Mouse (Mus musculus) small intestine, adult 2 months (tissue): ENCODE results near the gene Msl2. TPM values are rescaled to one million over a fixed set of nuclear protein-coding genes. Genes with fewer than 3 reads are reported as not detected.

ENCODE experiments used
- H3K27ac ChIP-seq: fragments of 200-500 bp; 2 replicates; pipeline ENCODE4 v1.5.1; 2012; ENCODE audit warnings: low read depth, low read length, control low read depth, inconsistent platforms; ENCODE audit not compliant: insufficient read depth
- H3K27me3 ChIP-seq: fragments of 200-500 bp; 2 replicates; pipeline ENCODE4 v1.6.1; 2012; ENCODE audit warnings: mild to moderate bottlenecking, moderate library complexity, low read length, inconsistent platforms; ENCODE audit not compliant: control insufficient read depth, insufficient read depth
- H3K36me3 ChIP-seq: fragments of 200-500 bp; 2 replicates; pipeline ENCODE4 v1.6.1; 2012; ENCODE audit warnings: mild to moderate bottlenecking, low read length, control low read depth, inconsistent platforms; ENCODE audit not compliant: control insufficient read depth, insufficient read depth
- H3K4me1 ChIP-seq: fragments of 200-500 bp; 2 replicates; pipeline ENCODE4 v1.6.1; 2012; ENCODE audit warnings: low read length, inconsistent platforms, mixed read lengths; ENCODE audit not compliant: control insufficient read depth, insufficient read depth, insufficient read length
- H3K4me3 ChIP-seq: fragments of 200-500 bp; 2 replicates; pipeline ENCODE4 v1.5.1; 2012; ENCODE audit warnings: low read depth, mild to moderate bottlenecking, control low read depth, inconsistent platforms, low read length, moderate library complexity
- CTCF ChIP-seq: fragments of 200-500 bp; IDR thresholded peaks from 2 replicates; pipeline ENCODE4 v1.5.1; 2012; ENCODE audit warnings: low read depth, mild to moderate bottlenecking, control low read depth, inconsistent platforms, low read length, moderate library complexity, mixed read lengths; ENCODE audit not compliant: insufficient replicate concordance, insufficient read length; ENCODE audit errors: extremely low read depth
- POLR2A ChIP-seq: fragments of 200-500 bp; IDR thresholded peaks from 2 replicates; pipeline ENCODE4 v1.6.1; 2012; ENCODE audit warnings: low read depth, mild to moderate bottlenecking, control low read depth, inconsistent platforms, low read length, moderate library complexity
- WGBS: fragments of 180-500 bp; shearing (Covaris S2); methylation state at CpG from one replicate; pipeline ENCODE4 v1.1.7; 2018; 5-methylcytosine and 5-hydroxymethylcytosine counted together
- polyA plus RNA-seq: library from polyadenylated mRNA; depleted of rRNA; stranded (reverse); fragments of >200 nt; gene quantifications from 2 replicates; pipeline ENCODE4 v1.2.3, GENCODE M21; 2012

Msl2 gene
- polyA plus RNA-seq, 1 experiment, result 24.4 TPM

DNA sequence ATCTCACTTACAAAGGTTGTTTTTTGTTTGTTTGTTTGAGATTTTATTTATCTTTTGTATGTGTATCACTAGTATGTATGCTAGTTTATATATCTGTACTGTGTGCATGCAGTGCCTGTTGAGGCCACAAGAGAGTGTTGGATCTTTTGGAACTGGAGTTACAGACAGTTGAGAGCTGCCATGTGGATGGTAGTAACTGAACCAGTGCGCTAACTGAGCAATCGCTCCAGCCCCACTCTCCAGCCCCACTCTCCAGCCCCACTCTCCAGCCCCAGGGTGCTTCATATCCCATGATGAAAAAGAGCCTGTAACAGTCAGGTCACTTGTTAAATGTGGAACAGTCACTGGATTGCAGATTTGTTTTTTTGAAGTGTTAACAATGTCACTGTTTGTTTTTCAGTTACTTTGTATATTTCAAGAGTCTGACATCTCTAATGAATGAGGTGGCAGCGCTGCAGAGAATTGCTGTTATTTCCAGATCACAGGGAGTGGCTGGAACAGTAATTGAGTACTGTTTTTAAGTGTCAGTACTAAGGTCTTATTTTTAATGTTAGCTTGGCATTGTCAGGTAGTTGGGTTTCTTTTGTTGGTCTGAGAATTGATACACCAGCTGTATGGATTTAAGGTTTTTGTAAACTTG is 6.3 kb downstream of the Msl2 start:
- Histone ChIP-seq H3K27me3 (no peaks in the 10 kb centered on the region), H3K4me1 (peaks cover 17% of the 10 kb centered on the region; the same call in 1 of the 2 replicates), H3K27ac (no peak overlapping the region), H3K4me3 (no peak overlapping the region), H3K36me3 (no peaks in the 10 kb centered on the region; the same call in 1 of the 2 replicates)
- TF ChIP-seq POLR2A (no peak), CTCF (0 out of 2 replicates have a peak, but pooled peaks have one; percentile 12)
- WGBS, result 26% methylated on average over 3 of the region's 3 CpGs

DNA sequence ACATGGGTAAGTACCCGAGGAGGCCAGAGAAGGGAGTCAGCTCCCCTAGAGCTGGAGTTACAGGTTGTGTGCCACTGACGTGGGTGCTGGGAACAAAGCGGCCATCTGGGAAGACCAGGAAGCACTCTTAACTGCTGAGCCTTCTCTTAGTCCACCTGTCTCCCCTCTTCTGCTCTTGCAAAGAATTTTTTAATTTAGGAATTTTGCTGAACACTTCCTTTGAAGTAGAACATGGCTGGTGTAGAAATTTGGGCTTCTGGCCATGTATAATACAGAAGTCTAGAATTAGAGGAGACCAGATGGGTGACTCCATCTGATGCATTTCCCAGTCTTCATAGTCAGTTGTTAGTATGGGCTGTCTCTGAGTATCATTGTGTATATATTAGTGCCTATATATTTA is 9.8 kb downstream of the Msl2 start:
- Histone ChIP-seq H3K27me3 (no peaks in the 10 kb centered on the region), H3K4me3 (no peak overlapping the region), H3K36me3 (no peaks in the 10 kb centered on the region; the same call in 1 of the 2 replicates), H3K27ac (no peak overlapping the region), H3K4me1 (peaks cover 12% of the 10 kb centered on the region; the same call in 1 of the 2 replicates)
- 50% methylated on average over 3 of the region's 3 CpGs for WGBS
- no peak for TF ChIP-seq POLR2A
- no peak for TF ChIP-seq CTCF

DNA sequence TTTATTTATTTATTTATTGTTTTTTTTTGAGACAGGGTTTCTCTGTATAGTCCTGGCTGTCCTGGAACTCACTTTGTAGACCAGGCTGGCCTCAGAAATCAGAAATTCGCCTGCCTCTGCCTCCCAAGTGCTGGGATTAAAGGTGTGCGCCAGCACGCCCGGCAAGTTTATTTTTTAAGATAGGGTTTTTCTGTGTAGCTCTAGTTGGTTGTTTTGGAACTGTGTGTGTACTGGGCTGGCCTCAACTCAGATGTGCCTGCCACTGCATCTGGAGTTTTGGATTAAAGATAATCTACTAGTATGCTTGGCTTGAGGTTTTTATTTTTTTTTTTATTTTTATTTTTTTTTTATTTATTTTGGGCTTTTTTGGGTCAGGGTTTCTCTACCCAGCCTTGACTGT is 21.5 kb downstream of the Msl2 start:
- peaks cover 2% of the 10 kb centered on the region for H3K36me3 ChIP-seq
- no peaks in the 10 kb centered on the region for H3K27me3 ChIP-seq
- WGBS, result 89% methylated on average over 4 of the region's 4 CpGs
- TF ChIP-seq CTCF (no peak), POLR2A (no peak)
- no peak overlapping the region for H3K27ac ChIP-seq
- peaks cover 7% of the 10 kb centered on the region; the same call in 1 of the 2 replicates for H3K4me1 ChIP-seq
- H3K4me3 ChIP-seq, result no peak overlapping the region

DNA sequence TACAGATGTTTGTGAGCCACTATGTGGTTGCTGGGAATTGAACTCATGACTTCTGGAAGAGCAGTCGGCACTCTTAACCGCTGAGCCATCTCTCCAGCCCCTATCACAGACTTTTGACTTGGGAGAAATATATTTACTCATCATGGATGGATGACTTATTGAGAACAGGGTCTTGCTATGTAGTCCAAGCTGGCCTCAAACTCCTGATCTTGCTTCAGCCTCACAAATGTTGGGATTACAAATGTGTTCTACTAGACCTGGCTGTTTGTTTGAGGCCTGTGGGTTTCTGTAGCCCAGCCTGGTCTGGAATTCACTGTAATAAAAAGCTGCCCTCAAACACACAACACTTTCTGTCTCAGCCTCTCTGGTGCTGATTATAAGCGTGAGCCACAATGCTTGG is 22.6 kb downstream of the Msl2 start:
- no peaks in the 10 kb centered on the region for H3K27me3 ChIP-seq
- TF ChIP-seq CTCF (no peak), POLR2A (no peak)
- H3K36me3 ChIP-seq, result peaks cover 10% of the 10 kb centered on the region
- H3K4me1 ChIP-seq, result peaks cover 11% of the 10 kb centered on the region; the same call in 1 of the 2 replicates
- H3K4me3 ChIP-seq, result no peak overlapping the region
- WGBS, result 79% methylated on average over 3 of the region's 3 CpGs
- no peak overlapping the region for H3K27ac ChIP-seq

DNA sequence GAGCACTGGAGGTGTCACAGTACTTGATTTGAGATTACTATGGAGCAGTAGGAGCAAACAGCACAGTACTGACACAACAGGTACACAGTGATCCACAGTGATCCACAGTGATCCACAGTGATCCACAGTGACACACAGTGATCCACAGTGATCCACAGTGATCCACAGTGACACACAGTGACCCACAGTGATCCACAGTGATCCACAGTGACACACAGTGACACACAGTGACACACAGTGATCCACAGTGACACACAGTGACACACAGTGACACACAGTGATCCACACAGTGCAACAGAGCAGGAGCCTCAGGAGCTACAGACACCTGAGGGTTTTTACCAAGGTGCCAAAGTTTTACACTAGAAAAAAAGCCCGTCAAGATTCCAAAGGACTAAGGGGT is 23.6 kb downstream of the Msl2 start:
- no peak overlapping the region for H3K27ac ChIP-seq
- WGBS, result 43% methylated on average over 1 of the region's 1 CpGs
- H3K27me3 ChIP-seq, result no peaks in the 10 kb centered on the region
- H3K4me3 ChIP-seq, result no peak overlapping the region
- TF ChIP-seq CTCF, result no peak
- TF ChIP-seq POLR2A, result no peak
- H3K36me3 ChIP-seq, result peaks cover 16% of the 10 kb centered on the region
- peaks cover 15% of the 10 kb centered on the region; the same call in 1 of the 2 replicates for H3K4me1 ChIP-seq

DNA sequence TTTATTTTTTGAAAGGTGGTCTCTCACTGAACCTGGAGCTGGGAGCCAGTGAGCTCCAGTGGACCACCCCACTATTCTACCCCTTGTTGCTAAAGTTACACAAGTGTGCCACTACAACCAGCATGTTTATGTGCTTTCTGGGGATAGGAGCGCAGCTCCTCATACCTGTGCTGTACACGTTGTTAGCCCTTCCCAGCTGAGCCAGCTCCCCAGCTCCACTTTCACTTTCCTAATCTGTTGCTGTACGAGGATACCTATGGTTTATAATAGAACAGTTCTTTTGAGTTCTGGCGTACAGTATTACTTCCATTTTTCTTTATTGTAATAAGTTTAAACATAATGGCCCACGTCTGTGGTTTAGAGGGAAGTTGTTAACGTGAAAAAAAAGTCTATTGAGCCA is 25.5 kb downstream of the Msl2 start:
- Histone ChIP-seq H3K4me3 (no peak overlapping the region), H3K27me3 (no peaks in the 10 kb centered on the region), H3K4me1 (peaks cover 15% of the 10 kb centered on the region; the same call in 1 of the 2 replicates), H3K27ac (no peak overlapping the region), H3K36me3 (peaks cover 16% of the 10 kb centered on the region)
- TF ChIP-seq POLR2A (no peak), CTCF (no peak)
- 16% methylated on average over 6 of the region's 6 CpGs for WGBS

DNA sequence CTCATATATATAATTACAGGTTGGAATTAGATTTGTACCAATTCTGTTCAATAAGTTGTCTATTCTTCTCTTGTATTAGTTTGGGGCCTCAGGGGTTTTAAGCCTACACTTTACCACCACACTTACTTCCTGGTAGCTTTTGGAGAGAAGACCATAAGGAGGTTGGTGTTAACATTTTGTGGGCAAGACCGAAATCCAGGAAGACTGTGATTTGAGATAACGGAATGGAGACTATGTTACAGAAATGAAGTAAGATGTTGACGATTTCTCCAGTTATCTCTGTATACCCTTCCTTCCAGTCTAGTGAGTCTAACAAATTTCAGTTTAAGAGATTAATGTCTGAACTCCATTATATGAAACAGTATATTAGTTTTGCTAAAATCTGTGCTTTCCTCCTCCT is 26.3 kb downstream of the Msl2 start:
- 64% methylated on average over 3 of the region's 3 CpGs for WGBS
- H3K4me1 ChIP-seq, result peaks cover 15% of the 10 kb centered on the region; the same call in 1 of the 2 replicates
- no peak overlapping the region for H3K27ac ChIP-seq
- peaks cover 19% of the 10 kb centered on the region for H3K36me3 ChIP-seq
- no peak overlapping the region for H3K4me3 ChIP-seq
- TF ChIP-seq CTCF (no peak), POLR2A (no peak)
- H3K27me3 ChIP-seq, result no peaks in the 10 kb centered on the region

DNA sequence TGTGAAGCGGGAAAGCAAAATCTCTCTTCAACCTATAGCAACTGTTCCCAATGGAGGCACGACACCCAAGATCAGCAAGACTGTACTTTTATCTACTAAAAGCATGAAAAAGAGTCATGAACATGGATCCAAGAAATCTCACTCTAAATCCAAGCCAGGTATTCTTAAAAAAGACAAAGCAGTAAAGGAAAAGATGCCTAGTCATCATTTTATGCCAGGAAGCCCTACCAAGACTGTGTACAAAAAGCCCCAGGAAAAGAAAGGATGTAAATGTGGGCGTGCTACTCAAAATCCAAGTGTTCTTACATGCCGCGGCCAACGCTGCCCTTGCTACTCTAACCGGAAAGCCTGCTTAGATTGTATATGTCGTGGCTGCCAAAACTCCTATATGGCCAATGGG is 27.6 kb downstream of the Msl2 start:
- Histone ChIP-seq H3K4me3 (no peak overlapping the region), H3K36me3 (peaks cover 20% of the 10 kb centered on the region), H3K27me3 (no peaks in the 10 kb centered on the region), H3K27ac (peak overlapping the region; percentile 75), H3K4me1 (peaks cover 15% of the 10 kb centered on the region; the same call in 1 of the 2 replicates)
- WGBS, result 41% methylated on average over 8 of the region's 8 CpGs
- TF ChIP-seq CTCF (no peak), POLR2A (no peak)
